Mouse (Mus musculus) heart, embryonic 13.5 days (tissue): ENCODE measurements around the gene D5Ertd577e. TPM values are rescaled to one million over a fixed set of nuclear protein-coding genes. Genes with fewer than 3 reads are reported as not detected.
"Not testable (repeated sequence)": the region's sequence is repeated elsewhere in the genome, so short reads cannot be mapped to it uniquely, and the experiment has no call there.

Experiments used
- ATAC-seq: fragments of 200-750 bp; cut with Nextera tagmentation; 2 replicates; pipeline ENCODE4 v1.8.0; 2017; ENCODE audit warnings: moderate TSS enrichment; ENCODE audit not compliant: insufficient number of reproducible peaks, low FRiP score, low TSS enrichment; ENCODE audit errors: extremely low read depth
- H3K27ac ChIP-seq: fragments of 300-500 bp; sonication (generic); replicated peaks from 2 replicates; pipeline ENCODE4 v1.5.1; 2015; ENCODE audit warnings: moderate library complexity, mild to moderate bottlenecking, inconsistent platforms
- H3K27me3 ChIP-seq: fragments of 300-500 bp; sonication (generic); replicated peaks from 2 replicates; pipeline ENCODE4 v1.6.1; 2015; ENCODE audit warnings: mild to moderate bottlenecking, inconsistent platforms
- H3K36me3 ChIP-seq: fragments of 300-500 bp; sonication (generic); 2 replicates; pipeline ENCODE4 v1.6.1; 2015; ENCODE audit warnings: mild to moderate bottlenecking, inconsistent platforms
- H3K4me1 ChIP-seq: fragments of 300-500 bp; sonication (generic); 2 replicates; pipeline ENCODE4 v1.6.1; 2015; ENCODE audit warnings: inconsistent platforms
- H3K4me2 ChIP-seq: fragments of 300-500 bp; sonication (generic); 2 replicates; pipeline ENCODE4 v1.6.1; 2015; ENCODE audit warnings: inconsistent platforms, mild to moderate bottlenecking, moderate library complexity
- H3K4me3 ChIP-seq: fragments of 300-500 bp; sonication (generic); 2 replicates; pipeline ENCODE4 v1.5.1; 2015; ENCODE audit warnings: moderate library complexity, mild to moderate bottlenecking, inconsistent platforms
- H3K9ac ChIP-seq: fragments of 300-500 bp; sonication (generic); 2 replicates; pipeline ENCODE4 v1.6.1; 2015; ENCODE audit warnings: inconsistent platforms, mild to moderate bottlenecking, moderate library complexity
- H3K9me3 ChIP-seq: fragments of 300-500 bp; sonication (generic); 2 replicates; pipeline ENCODE4 v1.6.1; 2016; ENCODE audit warnings: inconsistent platforms
- WGBS: fragments of 180-500 bp; shearing (Covaris S2); methylation state at CpG from one replicate; pipeline ENCODE4 v1.1.7; 2015; ENCODE audit warnings: mixed read lengths; 5-methylcytosine and 5-hydroxymethylcytosine counted together
- polyA plus RNA-seq: library from polyadenylated mRNA; unstranded; fragments of >200 nt; fragmentation: Nextera tagmentation; extraction: Ambion mirVana; gene quantifications from 2 replicates; pipeline ENCODE4 v1.2.1, GENCODE M21; 2015

D5Ertd577e gene
- not detected in 2 replicates for polyA plus RNA-seq

DNA sequence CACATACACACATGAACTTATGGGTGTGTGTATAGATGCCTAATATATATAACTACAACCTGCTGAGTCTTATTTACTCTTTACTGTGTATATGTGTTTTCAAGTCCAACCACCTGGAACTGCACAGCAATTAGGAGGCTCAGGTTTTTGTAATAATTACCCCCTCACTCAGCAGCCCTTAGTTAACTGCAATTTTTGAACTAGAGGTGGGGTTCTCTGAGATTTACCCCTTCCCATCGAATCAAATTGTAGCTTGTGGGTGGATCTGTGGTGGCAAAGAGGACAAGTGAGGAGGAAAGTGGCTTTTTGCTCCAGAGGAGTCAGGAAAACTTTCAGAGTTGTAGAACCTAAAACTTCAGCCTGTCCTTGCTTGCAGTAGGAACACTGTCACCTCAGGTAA lies at the start of gene D5Ertd577e:
Gene D5Ertd577e, plus strand, starts transcription at position 301 of the 400 bp plus-strand sequence.
- ATAC-seq, H3K9me3 ChIP-seq, H3K4me3 ChIP-seq, H3K27me3 ChIP-seq, H3K36me3 ChIP-seq, H3K4me1 ChIP-seq, H3K4me2 ChIP-seq, H3K27ac ChIP-seq, H3K9ac ChIP-seq: not testable (repeated sequence)
- WGBS: 19% methylated on average over 1 of the region's 1 CpGs

DNA sequence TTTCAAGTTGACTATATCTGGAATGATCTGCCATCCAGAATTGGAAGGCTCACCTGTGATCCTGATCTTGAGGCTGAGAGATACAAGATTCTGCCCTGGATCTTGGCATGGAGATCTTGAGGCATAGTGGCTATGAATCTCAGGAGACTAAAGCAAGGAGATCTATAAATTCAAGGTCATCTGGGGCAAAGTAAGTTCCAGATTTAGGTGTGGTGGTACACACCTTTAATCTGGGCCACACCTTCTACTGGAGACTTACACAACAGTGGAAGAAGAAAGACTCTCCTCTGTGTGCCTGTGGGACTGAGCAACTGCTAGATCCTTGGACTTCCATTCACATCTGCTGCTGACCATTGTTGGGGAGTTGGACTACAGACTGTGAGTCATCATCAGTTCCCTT lies 53.9 kb downstream of the D5Ertd577e start, which contains the start of gene Gm3286:
Gene Gm3286, plus strand, starts transcription at position 301 of the 400 bp plus-strand sequence.
- not testable (repeated sequence) for H3K27me3 ChIP-seq, H3K4me3 ChIP-seq, H3K36me3 ChIP-seq, H3K4me1 ChIP-seq, H3K9ac ChIP-seq, H3K4me2 ChIP-seq, ATAC-seq, H3K27ac ChIP-seq, H3K9me3 ChIP-seq

Other genes with a start within 250 kb of the D5Ertd577e start
- 0.11 TPM in 1 of 2 replicates, not detected in the other for gene Gm10424, start 184.0 kb upstream of the D5Ertd577e start, polyA plus RNA-seq
- not detected in 2 replicates for gene Gm3259, start 150.9 kb upstream of the D5Ertd577e start, polyA plus RNA-seq
- gene Gm3286, start 54.0 kb downstream of the D5Ertd577e start, polyA plus RNA-seq: not detected in 2 replicates
- not detected in 2 replicates for gene Gm7971, start 138.1 kb downstream of the D5Ertd577e start, polyA plus RNA-seq